Mouse (Mus musculus) spleen, postnatal 14 days (tissue): ENCODE data around the gene Mis18a.

Experiments
- DNase-seq, 2 experiments: peaks; one replicate each; pipeline ENCODE4 v3.0.0; 2021 to 2022; ENCODE audit warnings: low spot score in 2 of 2

Gene Mis18a

DNA sequence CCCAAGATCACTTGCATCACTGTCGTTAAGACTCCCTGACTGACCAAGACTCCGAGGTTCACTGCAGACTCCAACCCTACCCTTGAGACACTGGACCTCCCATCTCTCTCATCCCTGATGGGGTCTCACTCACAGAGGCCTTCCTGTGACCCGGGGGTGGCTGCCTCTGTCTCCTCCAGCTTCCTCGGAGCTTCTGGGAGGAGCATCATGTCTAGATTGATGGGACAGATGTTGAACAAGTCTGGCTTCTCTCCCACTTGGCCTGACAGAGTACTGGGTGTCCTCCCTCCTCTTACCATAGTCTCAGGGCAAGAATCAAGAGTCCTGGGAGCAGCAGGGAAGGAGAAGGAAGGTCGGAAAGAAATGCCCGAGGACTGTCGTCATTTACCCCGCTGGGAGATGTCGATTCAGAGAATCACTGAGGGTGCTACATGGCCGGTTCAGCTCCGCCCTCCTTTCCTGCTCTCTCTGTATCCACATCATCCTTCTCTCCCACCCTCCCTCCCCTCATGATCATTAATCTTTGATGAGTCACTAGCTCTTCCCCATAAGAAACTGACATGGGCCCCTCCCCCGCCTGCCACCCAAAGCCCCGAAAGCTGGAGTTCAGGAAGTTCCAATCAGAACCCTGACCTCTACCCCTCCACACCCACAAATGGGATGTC lies 22.9 kb downstream of the Mis18a start:
- DNase-seq = no peak

DNA sequence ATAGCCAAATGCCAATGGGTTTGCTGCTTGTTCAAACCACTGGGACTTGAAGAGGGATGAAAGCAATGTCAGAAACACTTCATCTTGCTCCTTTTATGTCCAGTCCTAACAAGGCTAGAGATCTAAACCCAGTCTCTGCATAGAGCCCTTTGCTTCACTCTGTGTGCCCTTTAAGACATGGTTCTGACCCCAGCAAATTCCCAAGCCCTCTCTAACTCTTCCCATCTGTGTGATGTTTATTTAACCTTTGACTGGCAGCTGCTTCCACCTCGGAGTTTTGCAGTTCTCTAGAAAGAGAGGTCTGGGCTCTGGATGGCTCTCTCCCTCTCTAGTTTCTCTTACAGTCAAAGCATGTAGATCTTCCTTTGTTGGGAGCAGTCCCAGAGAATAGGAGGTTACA lies 23.6 kb downstream of the Mis18a start:
- no peak for DNase-seq

- DNase-seq = no peak
Measured at GRCm38 (mm10) chr16:90701541-90701940, 25.7 kb downstream of the Mis18a start.

- DNase-seq = no peak
Measured at GRCm38 (mm10) chr16:90699390-90699789, 27.8 kb downstream of the Mis18a start.

GRCm38 (mm10) chr16:90696306-90696705 lies 30.9 kb downstream of the Mis18a start:
- no peak for DNase-seq

- no peak for DNase-seq
Measured at GRCm38 (mm10) chr16:90695121-90695520, 32.1 kb downstream of the Mis18a start.

DNA sequence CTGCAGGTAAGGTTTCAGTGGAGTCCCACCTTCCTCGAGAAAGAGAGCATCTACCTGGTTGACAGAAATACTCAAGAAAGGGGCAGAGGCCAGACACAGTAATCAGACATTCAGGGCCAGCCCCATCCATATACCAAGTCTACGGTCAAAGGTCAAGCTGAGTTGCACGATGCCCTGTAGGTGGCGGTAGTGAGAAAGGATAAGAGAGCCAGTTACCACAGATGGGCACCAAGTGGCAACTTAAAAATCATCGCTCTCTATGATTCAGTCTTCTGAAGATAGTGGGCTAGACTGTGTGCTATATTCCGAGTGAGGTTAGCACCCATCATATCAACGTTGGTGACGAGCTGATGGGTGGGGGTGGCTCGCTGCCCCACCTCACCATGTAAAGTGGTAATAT lies 32.5 kb downstream of the Mis18a start:
- peak in 1 of 2 experiments; percentile 57 for DNase-seq

- DNase-seq = no peak
Measured at GRCm38 (mm10) chr16:90693625-90694024, 33.6 kb downstream of the Mis18a start.

DNA sequence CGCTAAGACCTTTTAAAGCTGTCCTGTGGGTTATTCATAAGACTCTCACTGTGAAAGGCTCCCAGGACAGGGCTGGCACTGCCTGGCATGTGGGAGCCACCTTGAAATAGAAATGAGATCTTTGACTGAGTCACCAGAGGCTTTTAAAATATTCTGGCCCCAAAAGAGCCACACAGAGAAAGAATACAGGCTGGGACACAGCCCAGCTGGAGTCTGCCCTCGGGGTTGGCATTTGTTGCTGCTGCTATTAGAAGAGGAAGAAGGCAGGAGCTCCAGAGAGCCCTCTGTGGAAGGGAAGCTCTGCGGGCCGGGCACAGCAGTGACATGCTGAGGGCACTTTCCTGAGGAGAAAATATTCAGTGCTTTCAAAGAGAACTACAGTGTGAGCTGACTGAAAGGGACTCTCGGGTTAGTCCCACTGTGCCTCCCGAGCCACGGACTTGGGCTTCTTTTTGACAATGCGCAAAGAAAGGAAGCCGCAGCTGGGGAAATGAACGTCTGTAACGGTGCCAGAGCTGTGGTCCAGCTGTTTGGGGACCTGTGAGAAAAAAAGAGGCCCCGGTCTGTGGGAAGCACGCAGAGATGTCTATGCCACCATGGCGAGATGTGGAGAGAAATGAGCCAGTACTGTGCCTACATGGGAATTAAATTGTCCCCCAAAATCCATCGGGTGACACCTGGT lies 34.4 kb downstream of the Mis18a start:
- DNase-seq = no peak

- no peak for DNase-seq
Measured at GRCm38 (mm10) chr16:90687687-90688263, 39.4 kb downstream of the Mis18a start.

GRCm38 (mm10) chr16:90687011-90687410 lies 40.2 kb downstream of the Mis18a start:
- no peak for DNase-seq

DNA sequence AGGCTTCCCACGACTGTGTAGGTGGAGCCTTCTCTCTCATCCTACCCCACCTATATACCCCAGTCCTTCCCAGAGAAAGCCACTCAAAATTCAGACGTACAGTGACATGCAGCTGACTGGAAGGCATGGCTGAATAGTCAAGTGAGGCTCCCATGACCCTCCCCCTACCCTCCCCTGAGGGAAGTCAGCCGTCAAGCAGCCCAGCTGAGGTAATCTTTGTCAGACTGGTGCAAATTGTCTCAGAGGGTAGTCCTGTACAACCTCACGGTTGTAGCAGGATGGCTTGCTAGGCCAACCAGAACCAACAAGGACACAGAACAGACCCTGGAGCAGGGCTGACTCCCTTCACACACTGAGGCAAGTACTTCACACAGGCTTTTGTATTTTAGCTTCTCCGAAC lies 43.1 kb downstream of the Mis18a start:
- DNase-seq = no peak

GRCm38 (mm10) chr16:90679984-90680383 lies 47.2 kb downstream of the Mis18a start:
- no peak for DNase-seq

DNA sequence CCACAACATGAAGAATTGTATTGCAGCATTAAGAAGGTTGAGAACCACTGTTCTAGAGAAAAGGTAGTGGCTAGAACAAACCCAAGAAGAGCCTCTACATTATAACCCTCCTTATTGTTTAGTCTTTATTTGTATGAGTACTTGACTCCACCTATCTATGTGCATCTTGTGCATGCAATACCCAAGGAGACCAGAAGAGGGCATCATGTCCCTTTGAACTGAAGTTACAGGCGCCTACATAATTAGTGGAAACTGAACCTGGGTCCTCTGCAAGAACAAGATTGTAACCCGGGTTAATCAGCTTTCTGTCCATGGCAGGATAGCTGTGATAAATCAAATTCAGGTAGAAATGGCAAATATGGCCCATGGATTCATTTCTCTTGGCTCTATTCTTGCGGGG lies 48.4 kb downstream of the Mis18a start:
- no peak for DNase-seq

GRCm38 (mm10) chr16:90676920-90677574 lies 50.2 kb downstream of the Mis18a start:
- no peak for DNase-seq

DNA sequence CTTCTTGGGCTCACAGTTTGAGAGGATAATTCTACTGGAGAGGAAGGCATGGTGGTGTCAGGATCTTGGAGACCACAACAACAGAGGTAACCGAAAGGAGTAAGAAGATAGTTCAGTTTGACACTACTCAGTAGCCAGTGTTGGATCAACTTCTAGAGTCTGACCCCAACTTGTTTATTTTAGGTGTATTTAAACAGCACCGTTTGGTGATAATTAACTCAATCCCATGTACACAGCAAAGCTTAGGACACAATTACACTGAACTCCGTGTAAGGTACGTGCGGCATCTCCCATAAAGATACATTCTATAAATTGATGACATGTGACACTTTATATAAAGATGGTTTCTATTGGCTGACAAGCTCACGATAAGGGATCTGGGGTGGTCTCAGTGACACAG lies 52.6 kb downstream of the Mis18a start:
- no peak for DNase-seq

GRCm38 (mm10) chr16:90673507-90674354 lies 53.5 kb downstream of the Mis18a start:
- no peak for DNase-seq
